Mouse (Mus musculus) frontal cortex, postnatal 10 days (tissue): ENCODE measurements around the gene Pim1.
"Not testable (repeated sequence)": the region's sequence is repeated elsewhere in the genome, so short reads cannot be mapped to it uniquely, and the experiment has no call there.

Experiments
- DNase-seq, 2 experiments: peaks; one replicate each; pipeline ENCODE4 v3.0.0; 2022; ENCODE audit warnings: low spot score in 2 of 2, mixed read lengths in 1 of 2

Pim1 gene

GRCm38 (mm10) chr17:29490713-29491581 is at the start of gene Pim1:
Gene Pim1, plus strand, starts transcription at chr17:29490753.
- no peak for DNase-seq

- DNase-seq, result no peak
Observed at GRCm38 (mm10) chr17:29441562-29441961, 49.0 kb upstream of the Pim1 start.

GRCm38 (mm10) chr17:29442131-29442557 is 48.4 kb upstream of the Pim1 start:
- DNase-seq, result no peak

DNA sequence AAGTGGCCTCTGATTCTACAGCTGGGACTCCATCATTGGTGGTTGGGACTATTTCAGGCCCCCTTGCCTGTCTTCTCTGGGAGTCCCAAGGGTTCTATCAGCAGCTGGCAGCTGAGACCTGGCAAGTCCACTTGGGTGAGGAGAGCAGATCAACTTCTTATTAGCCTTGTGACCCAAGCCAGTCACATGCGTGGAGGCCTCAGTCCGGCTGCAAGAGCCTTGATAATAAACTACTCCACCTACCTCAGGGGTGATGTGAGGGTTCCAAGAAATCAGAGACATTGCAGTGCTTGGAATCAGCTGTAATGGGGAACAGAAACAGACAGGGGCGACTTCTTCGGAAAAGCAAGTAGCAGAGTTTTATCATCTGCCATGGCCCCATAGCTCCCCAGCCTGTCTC is 46.8 kb upstream of the Pim1 start:
- DNase-seq, result no peak

- DNase-seq, result no peak
Observed at GRCm38 (mm10) chr17:29445072-29445471, 45.5 kb upstream of the Pim1 start.

DNA sequence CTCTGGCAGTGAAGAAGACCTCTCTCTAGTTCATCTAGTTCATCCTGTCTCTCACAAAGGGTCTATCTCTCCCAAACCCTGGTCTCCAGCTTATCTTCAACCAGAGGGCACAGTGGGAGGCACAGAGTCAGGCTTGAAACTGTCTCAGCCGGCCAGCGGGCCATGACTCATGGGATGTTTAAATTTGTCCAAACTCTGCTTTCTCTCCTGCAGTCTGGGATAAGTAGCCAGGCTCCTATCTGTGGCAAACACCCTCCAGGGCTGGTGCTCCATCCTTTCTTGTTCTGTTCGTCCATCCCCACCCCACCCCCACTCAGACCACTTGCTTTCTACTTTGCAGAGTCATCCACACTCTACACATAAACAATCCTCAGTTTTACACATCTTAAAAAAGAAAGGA is 43.2 kb upstream of the Pim1 start:
- no peak for DNase-seq

- no peak for DNase-seq
Observed at GRCm38 (mm10) chr17:29448055-29448454, 42.5 kb upstream of the Pim1 start.

DNA sequence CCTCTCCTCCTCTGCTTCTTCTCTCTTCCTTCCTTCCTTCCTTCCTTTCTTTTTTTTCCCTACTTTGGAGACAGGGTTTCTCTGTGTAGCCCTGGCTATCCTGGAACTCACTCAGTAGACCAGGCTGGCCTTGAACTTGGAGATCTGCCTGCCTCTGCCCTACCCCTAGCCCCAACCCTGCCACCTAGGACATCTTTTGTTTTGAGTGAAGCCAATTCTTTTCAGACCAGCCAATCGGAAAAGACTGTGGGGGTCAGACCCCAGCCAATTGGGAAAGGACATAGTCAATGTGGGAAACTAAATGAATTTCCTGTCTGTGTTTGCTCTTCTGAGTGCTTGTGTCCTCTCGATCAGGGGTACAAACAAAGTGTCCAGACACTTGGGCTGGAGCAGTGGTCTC is 42.0 kb upstream of the Pim1 start:
- no peak for DNase-seq

DNA sequence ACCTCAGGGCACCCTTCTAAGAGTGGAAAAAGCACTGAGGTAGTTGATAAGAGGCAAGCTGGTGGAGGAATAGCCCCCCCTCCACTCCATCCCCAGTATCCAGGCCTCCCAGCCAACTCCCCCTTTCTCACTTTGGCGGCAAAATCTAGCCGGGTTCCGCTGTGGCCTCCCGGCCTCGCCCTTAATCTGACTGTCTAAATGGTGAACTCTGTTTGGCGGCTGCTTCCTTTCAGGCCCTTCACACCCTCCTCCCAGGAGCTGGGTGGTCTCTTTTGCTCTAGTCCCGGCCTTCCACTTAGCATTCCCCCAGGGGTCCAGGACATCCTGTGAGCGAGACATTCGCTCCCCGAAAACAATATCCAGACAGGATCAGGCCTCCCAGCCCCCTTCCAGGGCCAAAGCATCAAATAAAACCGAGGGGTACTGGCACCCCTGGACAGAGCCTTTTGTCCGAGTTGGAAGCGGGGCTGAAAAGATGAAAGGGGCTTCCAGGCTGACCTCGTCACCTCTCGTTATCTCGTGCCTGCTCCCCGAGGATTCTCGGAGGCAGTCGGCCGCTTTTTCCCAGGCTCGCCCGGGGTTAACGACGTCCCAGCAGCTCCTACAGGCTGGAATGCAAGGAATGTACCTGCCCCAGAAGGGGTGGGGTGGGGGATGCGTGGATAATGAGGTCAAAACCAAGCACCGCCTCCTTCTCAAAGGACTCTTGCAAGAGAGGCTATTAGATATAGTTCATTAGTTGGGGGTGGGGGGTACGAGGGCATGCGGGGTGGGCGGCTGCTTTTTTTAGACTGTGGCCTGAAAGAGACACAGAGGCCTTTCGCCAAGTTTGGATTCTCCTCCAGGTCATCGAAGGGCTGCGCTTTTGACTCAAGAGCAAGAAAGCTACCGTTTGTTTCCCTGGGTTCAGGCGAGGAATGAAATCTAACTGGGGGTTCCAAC is 39.4 kb upstream of the Pim1 start:
- DNase-seq, result no peak

DNA sequence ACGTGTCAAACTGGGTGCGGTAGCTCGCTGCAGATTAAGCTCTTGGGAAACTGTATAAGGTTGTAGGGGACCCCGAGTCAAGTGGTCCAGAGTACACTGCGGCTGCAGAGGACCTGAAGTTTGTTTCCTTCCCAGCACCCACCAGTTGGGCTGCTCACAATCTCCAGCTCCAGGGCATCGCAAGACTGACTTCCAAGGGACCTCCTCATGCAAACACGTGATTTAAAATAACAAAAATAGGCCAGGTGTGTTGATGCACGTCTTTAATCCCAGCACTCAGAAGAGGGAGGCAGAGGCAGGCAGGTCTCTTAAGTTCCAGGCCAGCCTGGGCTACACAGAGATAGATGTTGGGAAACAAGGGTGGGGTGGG is 38.7 kb upstream of the Pim1 start:
- DNase-seq, result no peak

GRCm38 (mm10) chr17:29454119-29454518 is 36.4 kb upstream of the Pim1 start:
- DNase-seq, result not testable (repeated sequence)

DNA sequence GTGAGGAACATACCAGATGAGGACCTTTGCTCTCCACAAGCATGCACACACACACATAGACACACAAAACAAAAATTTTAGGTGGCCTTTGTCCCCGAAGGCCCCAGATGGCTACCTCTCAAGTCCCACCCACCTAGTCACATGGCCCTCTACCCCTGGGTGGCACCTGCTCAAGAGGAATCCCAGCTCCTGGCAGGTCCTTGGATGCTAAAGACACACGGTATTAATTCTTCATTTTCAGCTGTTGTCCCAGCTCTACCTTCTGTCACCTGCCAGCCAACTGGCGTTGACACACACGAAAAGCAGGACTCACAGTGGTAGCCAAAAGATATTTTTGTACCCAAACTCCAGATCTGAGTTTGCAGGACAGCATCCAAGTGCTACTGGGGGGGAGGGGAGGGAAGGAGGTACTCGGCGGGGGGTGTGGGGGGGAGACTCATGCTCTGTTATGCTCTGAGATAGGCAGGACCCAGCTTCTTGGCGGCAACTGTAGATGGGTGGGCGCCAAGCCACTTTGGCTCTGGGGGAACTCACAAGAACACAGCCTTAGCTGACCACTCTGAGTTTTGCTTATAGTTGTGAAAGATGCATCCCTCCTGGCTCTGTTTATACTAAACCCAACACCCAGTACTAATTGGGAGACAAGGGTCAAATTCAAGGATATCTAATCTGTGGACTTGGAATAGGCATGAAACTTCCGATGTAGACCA is 35.0 kb upstream of the Pim1 start:
- no peak for DNase-seq

- no peak for DNase-seq
Observed at GRCm38 (mm10) chr17:29456476-29456875, 34.1 kb upstream of the Pim1 start.

DNA sequence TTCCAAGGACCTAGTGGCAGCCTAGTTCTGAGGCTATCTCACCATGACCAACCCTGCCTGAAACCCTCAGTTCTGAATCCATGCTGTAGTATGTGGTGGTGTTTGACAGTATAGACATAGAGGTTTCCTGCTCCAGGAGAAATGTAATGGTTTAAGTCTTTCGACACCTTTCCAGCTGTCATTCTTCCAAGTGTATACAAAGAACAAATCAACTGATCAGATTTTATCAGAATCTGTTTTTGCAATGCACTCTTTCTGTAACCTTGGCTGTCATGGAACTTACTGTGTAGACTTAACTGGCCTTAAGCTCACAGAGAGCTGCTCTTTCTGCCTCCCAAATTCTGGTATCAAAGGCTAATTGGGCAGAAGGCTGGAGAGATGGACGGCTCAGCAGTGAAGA is 33.6 kb upstream of the Pim1 start:
- no peak for DNase-seq

DNA sequence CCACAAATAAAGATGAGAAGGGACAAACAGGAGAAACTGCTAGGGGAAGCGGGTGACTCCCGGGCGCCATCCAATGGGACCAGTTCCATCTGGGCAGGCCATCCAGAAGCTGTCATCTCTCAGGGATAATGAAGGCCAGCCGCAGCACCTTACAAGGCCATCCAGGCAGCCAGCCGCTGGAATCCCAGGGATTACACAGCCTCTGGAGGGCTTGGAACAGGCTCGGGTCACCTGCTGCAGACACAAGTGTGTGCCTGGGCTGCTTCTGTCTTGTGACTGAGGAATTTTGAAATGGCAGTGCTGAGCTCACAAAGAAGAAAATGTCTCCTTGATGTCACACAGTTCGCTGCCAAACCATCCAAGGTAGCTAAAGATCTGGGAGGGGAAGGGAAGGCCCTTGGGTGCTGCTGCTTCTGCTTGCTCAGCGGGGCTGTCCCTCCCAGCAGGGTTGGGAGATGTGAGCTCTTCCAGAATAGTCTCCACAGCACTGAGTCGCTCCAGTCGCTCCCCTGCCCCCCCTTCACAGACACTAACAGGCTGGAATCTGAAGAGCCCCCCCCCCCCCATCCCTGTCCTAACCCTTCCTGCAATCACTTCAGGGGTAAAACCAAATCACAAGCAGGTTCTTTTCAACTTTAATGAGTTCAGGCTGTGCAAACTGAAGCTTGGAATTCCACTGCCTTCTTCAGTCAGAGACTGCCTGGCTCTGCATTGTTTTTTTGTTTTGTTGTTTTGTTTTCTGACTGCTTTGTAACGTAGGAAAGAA is 32.6 kb upstream of the Pim1 start:
- no peak for DNase-seq

GRCm38 (mm10) chr17:29459321-29460118 is 31.0 kb upstream of the Pim1 start:
- DNase-seq, result peak; percentile 17 to 26

DNA sequence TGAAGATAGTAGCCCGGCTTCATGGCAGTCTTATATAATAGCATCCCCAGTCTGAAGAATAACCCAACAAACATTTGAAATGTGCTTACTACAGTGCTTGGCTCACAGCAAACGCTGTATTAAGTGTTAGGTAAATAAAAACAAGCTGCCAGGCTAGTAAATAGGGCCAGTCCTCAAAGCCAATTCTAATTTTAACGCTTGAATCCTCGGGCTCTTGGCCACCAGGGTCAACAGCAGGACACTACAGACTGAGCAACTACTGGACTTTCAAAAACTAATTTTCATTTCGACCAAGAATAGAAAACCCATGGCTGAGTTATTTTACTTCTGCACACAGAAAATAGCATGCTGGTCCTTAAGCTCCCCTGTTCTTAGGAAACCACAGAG is 30.4 kb upstream of the Pim1 start:
- DNase-seq, result no peak

DNA sequence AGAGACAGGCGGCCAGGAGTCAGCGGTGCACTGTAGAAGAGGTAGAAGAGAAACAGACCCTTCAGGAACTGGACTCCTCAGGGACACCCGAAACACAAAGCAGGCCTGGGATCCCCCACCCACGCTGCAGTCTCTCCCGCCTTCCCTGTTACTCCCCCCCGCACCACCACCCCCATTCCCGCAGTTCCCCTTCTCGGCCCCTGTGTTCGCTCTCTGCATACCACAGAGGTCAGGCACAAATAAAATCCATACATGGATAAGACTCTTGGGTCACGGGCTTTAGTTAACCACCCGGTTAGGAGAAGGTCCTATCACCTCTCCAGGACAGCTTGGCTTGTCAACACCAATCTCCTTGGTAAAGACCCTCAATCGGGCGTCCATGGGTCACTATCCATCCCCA is 26.9 kb upstream of the Pim1 start:
- no peak for DNase-seq

GRCm38 (mm10) chr17:29464068-29464467 is 26.5 kb upstream of the Pim1 start:
- DNase-seq, result no peak

- no peak for DNase-seq
Observed at GRCm38 (mm10) chr17:29464519-29465140, 25.9 kb upstream of the Pim1 start.
